Mouse (Mus musculus): ENCODE measurements around the gene Ttc25. TPM values are rescaled to one million over a fixed set of nuclear protein-coding genes. Genes with fewer than 3 reads are reported as not detected.

Gene Ttc25
- polyA plus RNA-seq, 1 experiment from 2014 or later, result 2.9 TPM

DNA sequence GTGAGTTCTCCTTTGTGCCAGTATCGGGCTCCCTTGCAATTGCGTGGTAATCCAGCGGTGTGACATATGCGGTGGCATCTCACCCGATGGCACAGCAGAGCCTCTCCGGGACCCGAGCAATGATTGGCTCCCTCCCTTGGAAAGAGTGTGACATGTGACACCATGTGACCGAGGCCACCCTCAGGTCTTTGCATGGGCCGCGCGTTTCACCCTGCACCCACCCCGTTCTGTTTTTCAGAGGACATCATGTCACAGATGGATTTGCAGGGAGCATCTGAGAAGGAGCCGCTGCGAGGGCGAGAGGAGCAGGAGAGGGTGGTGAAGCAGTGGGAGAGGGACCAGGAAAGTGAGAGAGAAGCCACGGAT, 25.8 kb downstream of the Ttc25 start:
- no peak overlapping the region for H3K27ac ChIP-seq (ENCODE audit: low read length)
- 7% methylated on average over 16 of the region's 16 CpGs for WGBS
- peak; percentile 53; the same call in 1 of the 2 replicates for ATAC-seq

DNA sequence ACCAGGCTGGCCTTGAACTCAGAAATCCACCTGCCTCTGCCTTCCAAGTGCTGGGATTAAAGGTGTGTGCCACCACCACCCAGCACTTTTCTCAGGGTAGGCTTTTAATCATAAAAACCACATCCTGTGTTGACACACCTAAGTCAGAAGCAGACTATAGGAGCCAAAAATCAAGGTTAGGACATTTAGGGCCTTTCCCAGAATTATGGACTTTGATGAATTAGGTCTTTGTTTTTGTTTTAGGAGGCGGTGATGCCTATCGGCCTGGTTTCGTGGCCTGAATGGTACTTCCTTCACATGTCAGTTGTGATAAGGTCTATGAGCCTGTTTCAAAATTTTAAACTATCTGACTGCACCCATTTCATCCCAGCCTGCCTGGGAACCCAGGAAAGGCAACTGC, 28.8 kb downstream of the Ttc25 start:
- Histone ChIP-seq H3K27ac (ENCODE audit: low read length) (no peak overlapping the region), H3K9me3 (replicated peaks; ENCODE audit: control insufficient read depth, low read length, poor library complexity, severe bottlenecking) (no peaks in the 10 kb centered on the region), H3K4me2 (ENCODE audit: low read length) (no peak overlapping the region; the same call in 1 of the 2 replicates), H3K4me3 (ENCODE audit: low read depth, low read length) (no peak overlapping the region; the same call in 1 of the 2 replicates), H3K9ac (ENCODE audit: low read depth, low read length) (no peak overlapping the region), H3K36me3 (ENCODE audit: control insufficient read depth, insufficient read depth, low read length) (peaks cover 4% of the 10 kb centered on the region; the same call in 1 of the 2 replicates), H3K4me1 (ENCODE audit: control insufficient read depth, insufficient read depth, low read length) (peaks cover 14% of the 10 kb centered on the region; the same call in 1 of the 2 replicates), H3K27me3 (ENCODE audit: control insufficient read depth, insufficient read depth, low read depth, low read length) (no peaks in the 10 kb centered on the region; the same call in none of the 2 replicates)
- no peak for ATAC-seq
- WGBS, result 98% methylated on average over 3 of the region's 3 CpGs

More for the DNA sequence above, 25.8 kb downstream of the Ttc25 start:
- H3K4me2 ChIP-seq (ENCODE audit: low read length), result peak overlapping the region; percentile 56
- H3K4me3 ChIP-seq (ENCODE audit: low read depth, low read length), result peak overlapping the region; percentile 15
- H3K9me3 ChIP-seq (replicated peaks; ENCODE audit: control insufficient read depth, low read length, poor library complexity, severe bottlenecking), result no peaks in the 10 kb centered on the region
- H3K27me3 ChIP-seq (ENCODE audit: control insufficient read depth, insufficient read depth, low read depth, low read length), result no peaks in the 10 kb centered on the region; the same call in none of the 2 replicates
- peak overlapping the region; percentile 22; the same call in 1 of the 2 replicates for H3K9ac ChIP-seq (ENCODE audit: low read depth, low read length)
- no peaks in the 10 kb centered on the region for H3K36me3 ChIP-seq (ENCODE audit: control insufficient read depth, insufficient read depth, low read length)
- H3K4me1 ChIP-seq (ENCODE audit: control insufficient read depth, insufficient read depth, low read length), result peaks cover 14% of the 10 kb centered on the region; the same call in 1 of the 2 replicates

DNA sequence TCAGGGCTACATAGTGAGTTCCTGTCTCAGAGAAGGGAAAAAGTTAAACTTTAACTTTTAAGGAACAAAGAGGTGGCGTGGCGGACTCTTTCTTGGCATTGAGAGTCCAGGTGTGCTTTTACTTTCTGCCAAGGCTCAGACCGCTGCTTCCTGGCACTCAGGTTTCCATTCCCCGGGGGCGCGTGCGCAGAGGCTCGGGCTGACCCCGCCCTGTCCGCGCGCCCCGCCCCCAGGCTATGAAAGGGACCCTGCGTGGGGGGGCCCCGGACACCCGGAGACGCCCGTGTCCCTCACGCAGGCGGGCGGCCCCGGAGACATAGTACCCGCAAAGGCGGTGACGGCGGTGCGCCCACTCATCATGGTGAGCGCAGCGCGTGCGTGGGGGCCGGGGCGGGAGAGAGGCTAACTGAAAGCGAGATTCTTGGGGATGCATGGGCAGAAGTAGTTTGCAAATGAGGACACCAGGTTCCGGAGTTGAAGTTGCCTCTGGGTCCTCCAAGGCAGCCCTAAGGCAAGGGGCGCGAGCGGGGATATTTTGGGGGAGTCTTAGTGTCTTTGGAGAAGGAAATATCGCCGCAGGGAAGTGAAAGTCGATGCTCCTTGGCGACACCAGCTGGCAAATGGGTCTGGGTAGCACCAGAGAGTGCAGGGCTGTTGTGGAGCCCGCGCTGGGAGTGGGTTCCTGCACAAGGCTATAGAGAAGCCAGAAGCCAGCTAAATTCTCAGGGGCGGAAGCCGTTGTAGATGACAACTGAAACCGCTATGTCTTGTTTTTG, 29.5 kb downstream of the Ttc25 start, which contains the start of gene Cnp:
Gene Cnp, plus strand, starts transcription at position 197 of the 776 bp plus-strand sequence.
- Histone ChIP-seq H3K4me1 (ENCODE audit: control insufficient read depth, insufficient read depth, low read length) (peaks cover 14% of the 10 kb centered on the region; the same call in 1 of the 2 replicates), H3K9ac (ENCODE audit: low read depth, low read length) (peak within 1 kb of the TSS; percentile 63), H3K4me3 (ENCODE audit: low read depth, low read length) (peak within 1 kb of the TSS; percentile 57), H3K27ac (ENCODE audit: low read length) (peak within 1 kb of the TSS; percentile 67), H3K27me3 (ENCODE audit: control insufficient read depth, insufficient read depth, low read depth, low read length) (no peaks in the 10 kb centered on the region; the same call in none of the 2 replicates), H3K36me3 (ENCODE audit: control insufficient read depth, insufficient read depth, low read length) (peaks cover 7% of the 10 kb centered on the region; the same call in 1 of the 2 replicates), H3K9me3 (replicated peaks; ENCODE audit: control insufficient read depth, low read length, poor library complexity, severe bottlenecking) (no peaks in the 10 kb centered on the region), H3K4me2 (ENCODE audit: low read length) (peak within 1 kb of the TSS; percentile 81)
- peak; percentile 76 for ATAC-seq
- 3% methylated on average over 46 of the region's 47 CpGs for WGBS

DNA sequence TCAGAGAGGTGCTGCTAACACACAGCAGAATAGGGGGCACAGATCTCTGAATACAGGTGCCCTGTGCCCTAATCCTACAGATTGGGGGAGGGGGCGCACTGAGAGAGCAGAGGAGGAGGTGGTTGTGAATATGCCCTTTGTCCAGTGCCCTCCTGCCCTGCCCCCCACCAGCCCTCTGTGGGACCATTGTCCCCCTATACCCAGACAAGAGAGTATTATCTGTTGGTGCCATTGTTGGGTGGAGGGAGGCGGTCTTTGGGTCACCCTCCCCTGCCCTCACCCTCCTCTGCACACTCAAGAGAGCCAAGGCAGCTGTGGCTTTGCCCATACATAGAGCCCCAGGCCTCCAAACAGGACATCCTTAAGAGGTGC, 30.1 kb downstream of the Ttc25 start:
- peak; percentile 27; the same call in 1 of the 2 replicates for ATAC-seq
- H3K4me3 ChIP-seq (ENCODE audit: low read depth, low read length), result peak overlapping the region; percentile 57
- H3K27me3 ChIP-seq (ENCODE audit: control insufficient read depth, insufficient read depth, low read depth, low read length), result no peaks in the 10 kb centered on the region; the same call in none of the 2 replicates
- H3K36me3 ChIP-seq (ENCODE audit: control insufficient read depth, insufficient read depth, low read length), result peaks cover 8% of the 10 kb centered on the region; the same call in 1 of the 2 replicates
- peaks cover 14% of the 10 kb centered on the region; the same call in 1 of the 2 replicates for H3K4me1 ChIP-seq (ENCODE audit: control insufficient read depth, insufficient read depth, low read length)
- 21% methylated on average over 2 of the region's 2 CpGs for WGBS
- no peak overlapping the region for H3K27ac ChIP-seq (ENCODE audit: low read length)
- peak overlapping the region; percentile 63 for H3K9ac ChIP-seq (ENCODE audit: low read depth, low read length)
- peak overlapping the region; percentile 81 for H3K4me2 ChIP-seq (ENCODE audit: low read length)
- H3K9me3 ChIP-seq (replicated peaks; ENCODE audit: control insufficient read depth, low read length, poor library complexity, severe bottlenecking), result no peaks in the 10 kb centered on the region

DNA sequence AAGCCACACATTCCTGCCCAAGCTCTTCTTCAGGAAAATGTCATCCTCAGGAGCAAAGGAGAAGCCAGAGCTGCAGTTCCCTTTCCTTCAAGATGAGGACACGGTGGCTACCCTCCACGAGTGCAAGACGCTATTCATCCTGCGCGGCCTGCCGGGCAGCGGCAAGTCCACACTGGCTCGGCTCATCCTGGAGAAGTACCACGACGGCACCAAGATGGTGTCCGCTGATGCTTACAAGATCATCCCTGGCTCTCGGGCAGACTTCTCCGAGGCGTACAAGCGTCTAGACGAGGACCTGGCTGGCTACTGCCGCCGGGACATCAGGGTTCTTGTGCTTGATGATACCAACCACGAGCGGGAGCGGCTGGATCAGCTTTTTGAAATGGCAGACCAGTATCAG, 30.8 kb downstream of the Ttc25 start:
- 65% methylated on average over 21 of the region's 21 CpGs for WGBS

DNA sequence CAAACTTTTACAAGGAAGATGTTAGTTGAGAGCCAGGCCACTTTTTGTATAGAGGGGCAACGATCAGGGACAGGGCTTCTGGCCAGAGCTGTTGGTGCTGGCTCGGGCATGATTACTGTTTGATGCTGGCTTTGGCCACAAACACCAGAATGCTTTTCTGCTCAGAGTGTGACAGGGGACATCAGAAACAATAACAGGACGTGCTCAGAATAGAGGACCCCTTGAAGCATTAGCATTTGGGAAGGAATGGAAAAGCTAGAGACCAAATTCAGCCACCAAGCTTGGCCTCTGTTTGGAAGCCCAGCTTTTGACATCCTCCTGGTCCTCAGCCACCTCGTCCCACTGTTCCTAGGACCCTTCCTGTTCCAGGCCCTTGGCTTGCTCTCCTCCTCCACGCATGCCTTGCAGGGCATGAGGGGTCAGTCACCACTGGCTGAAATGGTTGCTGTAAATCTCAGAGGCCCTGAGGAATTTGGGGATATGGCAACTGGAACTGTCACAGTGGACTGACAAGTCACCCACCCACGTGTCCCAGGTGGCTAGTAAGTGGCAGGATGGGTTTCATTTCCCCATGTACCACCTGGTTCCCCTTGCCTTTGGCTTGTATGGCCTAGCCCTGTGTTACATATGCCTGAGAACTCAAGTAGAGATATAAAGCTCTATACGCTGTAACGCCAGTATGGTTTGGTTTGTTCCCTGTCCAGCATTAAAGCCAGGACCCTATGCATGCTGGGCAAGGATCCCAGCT, 32.6 kb downstream of the Ttc25 start:
- peaks cover 7% of the 10 kb centered on the region; the same call in 1 of the 2 replicates for H3K4me1 ChIP-seq (ENCODE audit: control insufficient read depth, insufficient read depth, low read length)
- no peak overlapping the region for H3K27ac ChIP-seq (ENCODE audit: low read length)
- peaks cover 18% of the 10 kb centered on the region for H3K36me3 ChIP-seq (ENCODE audit: control insufficient read depth, insufficient read depth, low read length)
- ATAC-seq, result no peak
- WGBS, result 83% methylated on average over 8 of the region's 8 CpGs
- no peak overlapping the region for H3K9ac ChIP-seq (ENCODE audit: low read depth, low read length)
- H3K9me3 ChIP-seq (replicated peaks; ENCODE audit: control insufficient read depth, low read length, poor library complexity, severe bottlenecking), result no peaks in the 10 kb centered on the region
- H3K27me3 ChIP-seq (ENCODE audit: control insufficient read depth, insufficient read depth, low read depth, low read length), result no peaks in the 10 kb centered on the region
- H3K4me3 ChIP-seq (ENCODE audit: low read depth, low read length), result no peak overlapping the region
- no peak overlapping the region for H3K4me2 ChIP-seq (ENCODE audit: low read length)

More for the DNA sequence above, 30.8 kb downstream of the Ttc25 start:
- Histone ChIP-seq H3K9me3 (replicated peaks; ENCODE audit: control insufficient read depth, low read length, poor library complexity, severe bottlenecking) (no peaks in the 10 kb centered on the region), H3K27ac (ENCODE audit: low read length) (no peak overlapping the region), H3K4me1 (ENCODE audit: control insufficient read depth, insufficient read depth, low read length) (peaks cover 7% of the 10 kb centered on the region; the same call in 1 of the 2 replicates), H3K4me3 (ENCODE audit: low read depth, low read length) (no peak overlapping the region), H3K4me2 (ENCODE audit: low read length) (peak overlapping the region; percentile 81; the same call in 1 of the 2 replicates), H3K27me3 (ENCODE audit: control insufficient read depth, insufficient read depth, low read depth, low read length) (no peaks in the 10 kb centered on the region; the same call in none of the 2 replicates), H3K9ac (ENCODE audit: low read depth, low read length) (no peak overlapping the region), H3K36me3 (ENCODE audit: control insufficient read depth, insufficient read depth, low read length) (peaks cover 8% of the 10 kb centered on the region; the same call in 1 of the 2 replicates)
- ATAC-seq, result no peak

DNA sequence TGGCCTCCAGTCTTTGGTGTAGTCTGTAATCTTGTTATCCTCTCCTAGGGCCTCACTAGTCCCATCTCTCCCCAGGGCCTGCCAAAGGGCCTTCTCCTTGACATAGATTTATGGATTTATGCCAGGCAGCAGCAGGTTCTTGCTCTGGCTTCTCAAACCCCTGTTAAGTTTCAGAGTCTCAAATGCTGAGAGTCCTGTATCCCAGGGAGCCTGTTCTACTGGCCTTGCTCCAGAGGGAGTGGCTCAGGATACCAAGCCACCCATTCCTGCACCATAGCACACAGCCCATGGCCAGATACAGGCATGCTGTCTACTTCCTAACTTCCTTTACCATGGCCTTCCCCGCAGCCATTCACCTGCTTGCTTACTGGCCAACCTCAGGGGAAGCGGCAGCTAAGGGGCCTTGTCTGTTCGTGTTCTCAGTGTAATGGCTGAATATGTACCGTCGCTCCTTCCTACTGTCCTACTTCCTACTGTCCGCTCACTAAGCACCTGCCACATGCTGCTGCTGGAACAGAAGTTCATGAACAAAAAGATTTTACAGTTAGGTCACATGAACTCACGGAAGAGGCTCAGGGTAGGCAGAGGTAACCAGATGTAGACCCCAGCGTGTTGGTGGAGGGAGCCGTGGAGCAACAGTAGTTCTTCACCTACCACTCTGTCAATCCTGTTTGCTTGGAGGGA, 33.9 kb downstream of the Ttc25 start:
- WGBS, result 94% methylated on average over 9 of the region's 9 CpGs
- no peaks in the 10 kb centered on the region for H3K9me3 ChIP-seq (replicated peaks; ENCODE audit: control insufficient read depth, low read length, poor library complexity, severe bottlenecking)
- no peak overlapping the region for H3K4me2 ChIP-seq (ENCODE audit: low read length)
- H3K4me1 ChIP-seq (ENCODE audit: control insufficient read depth, insufficient read depth, low read length), result peaks cover 7% of the 10 kb centered on the region; the same call in 1 of the 2 replicates
- ATAC-seq, result no peak
- no peaks in the 10 kb centered on the region for H3K27me3 ChIP-seq (ENCODE audit: control insufficient read depth, insufficient read depth, low read depth, low read length)
- H3K36me3 ChIP-seq (ENCODE audit: control insufficient read depth, insufficient read depth, low read length), result peaks cover 29% of the 10 kb centered on the region
- no peak overlapping the region for H3K27ac ChIP-seq (ENCODE audit: low read length)
- H3K9ac ChIP-seq (ENCODE audit: low read depth, low read length), result no peak overlapping the region
- no peak overlapping the region for H3K4me3 ChIP-seq (ENCODE audit: low read depth, low read length)

DNA sequence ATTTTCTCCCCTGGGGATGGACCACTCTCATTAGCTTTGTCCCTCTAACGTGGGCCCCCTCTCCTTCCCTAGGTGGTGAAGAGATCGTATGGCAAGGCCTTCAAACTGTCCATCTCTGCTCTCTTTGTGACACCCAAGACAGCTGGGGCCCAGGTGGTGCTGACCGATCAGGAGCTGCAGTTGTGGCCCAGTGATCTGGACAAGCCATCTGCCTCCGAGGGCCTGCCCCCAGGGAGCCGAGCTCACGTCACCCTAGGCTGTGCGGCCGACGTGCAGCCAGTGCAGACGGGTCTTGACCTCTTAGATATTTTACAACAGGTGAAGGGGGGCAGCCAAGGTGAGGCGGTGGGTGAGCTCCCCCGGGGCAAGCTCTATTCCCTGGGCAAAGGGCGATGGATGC, 34.9 kb downstream of the Ttc25 start:
- peaks cover 5% of the 10 kb centered on the region; the same call in 1 of the 2 replicates for H3K4me1 ChIP-seq (ENCODE audit: control insufficient read depth, insufficient read depth, low read length)
- no peak overlapping the region for H3K4me3 ChIP-seq (ENCODE audit: low read depth, low read length)
- ATAC-seq, result no peak
- H3K27ac ChIP-seq (ENCODE audit: low read length), result no peak overlapping the region
- peaks cover 37% of the 10 kb centered on the region for H3K36me3 ChIP-seq (ENCODE audit: control insufficient read depth, insufficient read depth, low read length)
- no peaks in the 10 kb centered on the region for H3K9me3 ChIP-seq (replicated peaks; ENCODE audit: control insufficient read depth, low read length, poor library complexity, severe bottlenecking)
- H3K4me2 ChIP-seq (ENCODE audit: low read length), result no peak overlapping the region
- no peak overlapping the region for H3K9ac ChIP-seq (ENCODE audit: low read depth, low read length)
- H3K27me3 ChIP-seq (ENCODE audit: control insufficient read depth, insufficient read depth, low read depth, low read length), result no peaks in the 10 kb centered on the region
- 93% methylated on average over 13 of the region's 13 CpGs for WGBS
